Mouse (Mus musculus) embryonic facial prominence, embryonic 14.5 days (tissue): Measurements from ENCODE around the gene Esrrg. TPM values are rescaled to one million over a fixed set of nuclear protein-coding genes. Genes with fewer than 3 reads are reported as not detected.

Experiments
- ATAC-seq: fragments of 200-750 bp; cut with Nextera tagmentation; 2 replicates; pipeline ENCODE4 v1.8.0; 2017; ENCODE audit warnings: low read depth, moderate number of reproducible peaks, moderate TSS enrichment
- DNase-seq: peaks from one replicate; pipeline ENCODE4 v3.0.0-alpha.2; 2015; ENCODE audit warnings: low spot score
- H3K27ac ChIP-seq: fragments of 300-500 bp; sonication (generic); replicated peaks from 2 replicates; pipeline ENCODE4 v1.5.1; 2014; ENCODE audit warnings: low read depth, mild to moderate bottlenecking, low read length, moderate library complexity
- H3K27me3 ChIP-seq: fragments of 300-500 bp; sonication (generic); replicated peaks from 2 replicates; pipeline ENCODE4 v1.6.1; 2014; ENCODE audit warnings: low read length; ENCODE audit not compliant: control insufficient read depth, insufficient read depth
- H3K36me3 ChIP-seq: fragments of 300-500 bp; sonication (generic); 2 replicates; pipeline ENCODE4 v1.6.1; 2014; ENCODE audit warnings: low read length, mixed read lengths; ENCODE audit not compliant: control insufficient read depth, insufficient read depth
- H3K4me1 ChIP-seq: fragments of 300-500 bp; sonication (generic); 2 replicates; pipeline ENCODE4 v1.6.1; 2014; ENCODE audit warnings: antibody characterized with exemption, low read length; ENCODE audit not compliant: control insufficient read depth, insufficient read depth
- H3K4me2 ChIP-seq: fragments of 300-500 bp; sonication (generic); 2 replicates; pipeline ENCODE4 v1.6.1; 2014; ENCODE audit warnings: low read depth, mild to moderate bottlenecking, low read length, moderate library complexity, mixed read lengths
- H3K4me3 ChIP-seq: fragments of 300-500 bp; sonication (generic); 2 replicates; pipeline ENCODE4 v1.5.1; 2014; ENCODE audit warnings: low read depth, mild to moderate bottlenecking, low read length
- H3K9ac ChIP-seq: fragments of 300-500 bp; sonication (generic); 2 replicates; pipeline ENCODE4 v1.6.1; 2014; ENCODE audit warnings: low read depth, mild to moderate bottlenecking, low read length, moderate library complexity, mixed read lengths
- H3K9me3 ChIP-seq: fragments of 300-500 bp; sonication (generic); 2 replicates; pipeline ENCODE4 v1.6.1; 2016; ENCODE audit warnings: low read length; ENCODE audit not compliant: control insufficient read depth
- WGBS: fragments of 180-500 bp; shearing (Covaris S2); extraction: QIAGEN DNeasy Blood & Tissue Kit; methylation state at CpG from one replicate; pipeline ENCODE4 v1.1.7; 2014; 5-methylcytosine and 5-hydroxymethylcytosine counted together
- polyA plus RNA-seq: library from polyadenylated mRNA; unstranded; fragments of >200 nt; fragmentation: Nextera tagmentation; extraction: Ambion mirVana; gene quantifications from 2 replicates; pipeline ENCODE4 v1.2.1, GENCODE M21; 2014

Gene Esrrg
- polyA plus RNA-seq, 1 experiment from 2014 or later, result 3.1 TPM

DNA sequence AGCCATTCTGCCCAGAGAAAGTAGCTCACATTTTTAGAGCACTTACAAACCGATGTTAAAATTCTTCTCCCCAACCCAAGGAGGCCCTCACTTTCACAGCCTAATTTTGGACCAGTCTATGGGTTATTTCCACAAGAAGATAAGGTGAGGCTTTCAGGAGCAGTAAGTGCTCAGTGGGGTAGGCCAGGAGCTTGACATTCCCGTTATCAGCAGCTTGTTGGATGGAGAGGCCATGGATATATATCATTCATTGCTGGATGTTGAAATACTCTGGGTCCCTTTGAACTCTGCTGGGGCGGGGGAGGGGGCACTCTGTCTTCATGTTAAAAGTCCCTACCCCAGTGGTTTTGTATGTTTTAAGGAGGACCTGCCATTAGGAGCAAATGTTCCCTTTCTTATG lies 494.6 kb downstream of the Esrrg start:
- Histone ChIP-seq H3K4me1 (no peaks in the 10 kb centered on the region), H3K9me3 (no peaks in the 10 kb centered on the region), H3K9ac (no peak overlapping the region), H3K4me3 (no peak overlapping the region), H3K27me3 (no peaks in the 10 kb centered on the region), H3K27ac (no peak overlapping the region), H3K4me2 (no peak overlapping the region), H3K36me3 (no peaks in the 10 kb centered on the region)
- WGBS, result 53% methylated on average over 3 of the region's 3 CpGs
- ATAC-seq, result no peak
- no peak for DNase-seq

DNA sequence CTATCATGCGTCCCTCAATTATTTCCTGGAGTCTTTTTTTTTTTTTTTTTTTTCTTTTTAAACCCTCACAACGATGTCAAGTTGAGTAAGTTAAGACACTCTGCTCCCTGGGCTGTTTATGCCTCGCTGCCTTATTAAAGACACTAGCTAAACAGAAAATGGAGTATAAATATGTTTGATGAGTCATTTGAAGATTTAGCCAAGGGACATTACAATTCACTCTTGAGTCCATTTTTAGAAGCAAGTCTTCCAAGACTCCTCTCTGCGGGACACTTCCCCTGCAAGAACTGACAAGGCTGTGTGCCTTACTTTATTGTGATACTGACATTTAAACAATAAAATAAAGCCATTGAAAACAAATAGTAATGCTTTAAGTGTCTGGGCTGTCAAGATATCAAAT lies 496.9 kb downstream of the Esrrg start:
- DNase-seq, result no peak
- Histone ChIP-seq H3K9ac (no peak overlapping the region), H3K4me2 (no peak overlapping the region), H3K27ac (no peak overlapping the region), H3K27me3 (no peaks in the 10 kb centered on the region), H3K36me3 (no peaks in the 10 kb centered on the region), H3K4me1 (no peaks in the 10 kb centered on the region), H3K4me3 (no peak overlapping the region), H3K9me3 (no peaks in the 10 kb centered on the region)
- 59% methylated on average over 4 of the region's 4 CpGs for WGBS
- no peak for ATAC-seq

DNA sequence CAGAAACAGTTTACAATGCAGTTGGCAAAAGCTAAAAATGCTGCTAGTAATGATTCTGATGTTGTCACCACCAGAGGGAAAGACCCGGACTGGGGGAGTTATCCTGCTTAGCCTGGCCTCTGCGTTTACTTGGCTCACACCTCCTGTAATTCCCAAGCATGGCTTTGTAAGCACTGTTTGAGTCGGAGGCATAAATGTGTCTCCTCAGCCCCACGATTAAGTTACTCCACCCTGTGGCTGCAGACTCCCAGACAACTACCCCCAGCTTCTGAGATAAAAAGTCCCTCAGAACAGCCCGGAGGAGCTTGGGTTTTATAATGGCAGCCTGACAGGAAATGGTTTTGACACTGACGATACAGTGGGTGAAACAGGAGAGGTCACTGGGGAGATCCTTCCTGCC lies 499.4 kb downstream of the Esrrg start:
- ATAC-seq (peak; percentile 30; the same call in 1 of the 2 replicates), DNase-seq (peak; percentile 48)
- Histone ChIP-seq H3K9me3 (no peaks in the 10 kb centered on the region), H3K4me1 (no peaks in the 10 kb centered on the region), H3K36me3 (no peaks in the 10 kb centered on the region), H3K4me2 (no peak overlapping the region), H3K27me3 (no peaks in the 10 kb centered on the region), H3K4me3 (no peak overlapping the region), H3K9ac (no peak overlapping the region), H3K27ac (no peak overlapping the region)
- WGBS, result 27% methylated on average over 6 of the region's 6 CpGs

DNA sequence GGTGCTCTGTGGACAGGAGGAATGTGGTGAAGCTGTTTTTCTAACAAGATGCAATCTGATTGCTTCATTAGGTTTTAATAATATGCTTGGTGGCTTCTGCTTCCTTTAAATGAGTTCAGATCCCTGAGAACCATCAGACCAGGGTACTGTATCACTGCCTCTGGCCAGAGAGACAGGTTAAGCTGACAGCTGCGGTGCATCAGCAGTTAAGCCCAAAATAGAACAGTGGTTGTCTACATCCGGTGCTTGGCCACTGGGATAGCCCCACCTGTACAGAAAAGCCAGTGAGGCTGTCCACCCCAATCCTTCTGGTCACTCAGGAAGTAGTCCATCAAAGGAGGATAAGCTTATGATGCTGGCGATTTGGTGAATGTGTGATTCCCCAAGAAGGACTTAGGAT lies 503.0 kb downstream of the Esrrg start:
- Histone ChIP-seq H3K4me2 (no peak overlapping the region), H3K27ac (no peak overlapping the region), H3K36me3 (no peaks in the 10 kb centered on the region), H3K9ac (no peak overlapping the region), H3K4me3 (no peak overlapping the region), H3K27me3 (no peaks in the 10 kb centered on the region), H3K9me3 (no peaks in the 10 kb centered on the region), H3K4me1 (no peaks in the 10 kb centered on the region)
- ATAC-seq (no peak), DNase-seq (no peak)
- 77% methylated on average over 3 of the region's 3 CpGs for WGBS

DNA sequence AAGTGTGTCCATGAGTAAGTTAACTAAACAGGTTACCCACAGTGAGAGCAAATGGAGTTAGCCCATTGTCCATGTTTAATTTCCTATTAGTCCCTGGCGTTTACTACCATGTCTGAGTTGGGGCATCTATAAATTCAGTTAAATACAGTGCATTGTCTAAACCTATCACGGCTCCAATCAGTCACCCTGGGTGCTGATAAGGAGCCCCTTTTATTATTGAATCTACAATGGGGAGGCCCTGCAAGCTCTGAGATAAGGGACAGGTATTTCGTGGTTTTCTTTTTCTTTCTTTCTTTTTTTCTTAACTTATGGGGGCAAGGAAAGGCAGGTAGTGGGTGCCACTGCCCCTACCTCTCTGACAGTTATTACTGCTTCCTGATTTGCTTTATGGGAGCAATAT lies 504.6 kb downstream of the Esrrg start:
- Histone ChIP-seq H3K4me2 (no peak overlapping the region), H3K36me3 (no peaks in the 10 kb centered on the region), H3K9me3 (no peaks in the 10 kb centered on the region), H3K4me3 (no peak overlapping the region), H3K4me1 (peaks cover 2% of the 10 kb centered on the region; the same call in 1 of the 2 replicates), H3K9ac (no peak overlapping the region), H3K27me3 (no peaks in the 10 kb centered on the region), H3K27ac (no peak overlapping the region)
- no peak for DNase-seq
- 80% methylated on average over 3 of the region's 3 CpGs for WGBS
- no peak for ATAC-seq

DNA sequence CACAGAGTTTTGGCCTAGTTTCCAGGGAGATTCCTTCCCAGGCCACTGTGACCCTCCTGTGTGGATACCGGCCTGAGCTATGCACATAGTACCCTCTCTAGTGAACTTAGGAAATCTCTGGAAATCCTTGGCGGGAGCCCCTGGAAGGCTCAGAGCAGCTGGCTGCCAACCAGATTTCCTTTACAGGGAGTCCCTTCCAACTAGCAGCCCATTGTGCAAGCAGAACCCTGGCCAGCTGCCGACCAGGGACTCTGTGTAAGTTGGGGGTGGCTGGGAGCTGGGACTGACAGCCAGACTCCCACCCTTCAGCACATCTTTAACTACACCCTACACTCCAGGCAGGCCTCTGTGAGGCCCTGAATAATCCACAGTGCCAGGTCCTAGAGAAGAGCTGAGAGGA lies 509.5 kb downstream of the Esrrg start:
- ATAC-seq, result peak; percentile 63
- WGBS, result 24% methylated on average over 3 of the region's 3 CpGs
- no peak overlapping the region for H3K4me3 ChIP-seq
- no peak overlapping the region for H3K4me2 ChIP-seq
- H3K4me1 ChIP-seq, result peaks cover 2% of the 10 kb centered on the region; the same call in 1 of the 2 replicates
- no peaks in the 10 kb centered on the region for H3K27me3 ChIP-seq
- H3K9me3 ChIP-seq, result no peaks in the 10 kb centered on the region
- peak; percentile 89 for DNase-seq
- H3K9ac ChIP-seq, result no peak overlapping the region
- no peaks in the 10 kb centered on the region for H3K36me3 ChIP-seq
- no peak overlapping the region for H3K27ac ChIP-seq

DNA sequence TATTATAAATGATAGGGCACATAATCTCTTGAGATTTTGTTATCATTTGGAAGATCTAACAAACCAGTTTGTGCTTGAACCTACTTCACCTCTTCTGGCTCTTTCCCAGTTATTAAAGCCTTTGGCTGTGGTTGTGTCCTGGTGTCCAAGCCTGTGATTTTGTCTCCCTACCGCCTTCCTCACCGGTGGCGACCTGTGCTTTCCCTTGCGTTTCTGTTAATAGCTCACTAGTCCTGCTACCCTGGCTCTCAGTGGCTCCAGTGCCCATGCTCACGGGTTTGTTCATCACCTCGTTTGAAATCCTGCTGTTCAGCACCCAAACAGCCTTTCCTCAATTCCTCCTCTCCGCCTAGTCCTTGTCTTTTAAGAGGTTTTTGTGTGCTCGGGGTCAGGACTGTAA lies 511.2 kb downstream of the Esrrg start:
- H3K4me2 ChIP-seq, result no peak overlapping the region
- 89% methylated on average over 8 of the region's 8 CpGs for WGBS
- H3K9ac ChIP-seq, result no peak overlapping the region
- no peaks in the 10 kb centered on the region for H3K27me3 ChIP-seq
- peaks cover 2% of the 10 kb centered on the region; the same call in 1 of the 2 replicates for H3K4me1 ChIP-seq
- H3K9me3 ChIP-seq, result no peaks in the 10 kb centered on the region
- no peaks in the 10 kb centered on the region for H3K36me3 ChIP-seq
- no peak overlapping the region for H3K4me3 ChIP-seq
- no peak overlapping the region for H3K27ac ChIP-seq
- ATAC-seq (no peak), DNase-seq (no peak)

DNA sequence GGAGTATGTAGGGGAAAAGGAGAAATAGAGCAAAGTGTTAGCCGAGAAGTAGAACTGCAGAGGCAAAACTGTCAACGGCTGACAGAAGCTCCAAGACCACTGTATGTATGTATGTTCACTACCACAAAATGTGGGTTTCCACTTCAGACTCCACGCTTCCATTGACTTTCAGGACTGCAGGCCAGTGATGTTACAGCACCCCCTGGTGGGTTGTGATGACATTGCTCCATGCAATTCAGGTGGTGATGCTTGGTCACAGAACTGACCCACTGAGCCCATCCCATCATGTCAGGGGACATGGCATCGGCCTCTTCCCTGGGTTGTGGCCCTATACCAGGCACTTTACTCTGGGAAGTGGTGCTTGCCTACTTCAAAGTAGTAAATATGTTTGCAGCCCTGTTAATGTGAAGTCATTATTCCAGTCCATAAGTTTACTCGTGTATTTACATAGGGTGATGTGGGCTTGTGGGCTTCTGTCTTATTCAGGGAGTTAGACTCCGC lies 517.0 kb downstream of the Esrrg start:
- H3K36me3 ChIP-seq, result no peaks in the 10 kb centered on the region
- no peak for DNase-seq
- WGBS, result 90% methylated on average over 6 of the region's 6 CpGs
- no peak overlapping the region for H3K4me2 ChIP-seq
- H3K9ac ChIP-seq, result no peak overlapping the region
- H3K4me3 ChIP-seq, result no peak overlapping the region
- no peaks in the 10 kb centered on the region for H3K4me1 ChIP-seq
- H3K27me3 ChIP-seq, result no peaks in the 10 kb centered on the region
- H3K9me3 ChIP-seq, result no peaks in the 10 kb centered on the region
- H3K27ac ChIP-seq, result no peak overlapping the region
- ATAC-seq, result no peak

DNA sequence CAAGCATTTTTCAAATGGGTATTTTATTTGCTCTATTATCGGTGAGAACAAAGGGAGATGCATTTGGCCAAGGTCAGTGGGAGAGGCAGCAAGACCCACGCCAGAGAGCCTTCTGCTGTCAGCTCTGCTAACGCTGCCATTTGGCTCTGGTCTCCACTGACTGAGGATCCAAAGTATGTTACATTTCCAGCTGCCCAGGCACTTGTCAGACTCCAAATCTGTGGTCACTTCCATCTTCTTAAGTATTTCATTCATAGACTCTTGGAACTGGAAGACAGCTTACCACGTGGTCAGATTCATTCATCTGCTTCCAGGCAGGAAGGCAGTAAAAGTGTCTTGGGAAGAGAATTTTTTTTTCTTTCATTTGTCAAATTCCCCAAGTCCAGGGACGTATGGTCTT lies 527.5 kb downstream of the Esrrg start:
- Histone ChIP-seq H3K4me3 (no peak overlapping the region), H3K9ac (no peak overlapping the region), H3K4me2 (no peak overlapping the region), H3K36me3 (no peaks in the 10 kb centered on the region), H3K27me3 (no peaks in the 10 kb centered on the region), H3K9me3 (no peaks in the 10 kb centered on the region), H3K27ac (no peak overlapping the region), H3K4me1 (no peaks in the 10 kb centered on the region)
- DNase-seq (no peak), ATAC-seq (no peak)
- 58% methylated on average over 5 of the region's 5 CpGs for WGBS
